Mouse (Mus musculus) hindbrain, embryonic 16.5 days (tissue): ENCODE results near the gene Cemip2. TPM values are rescaled to one million over a fixed set of nuclear protein-coding genes. Genes with fewer than 3 reads are reported as not detected.

Experiments used
- ATAC-seq: fragments of 200-750 bp; cut with Nextera tagmentation; 2 replicates; pipeline ENCODE4 v1.8.0; 2017; ENCODE audit warnings: moderate TSS enrichment, moderate library complexity
- H3K27ac ChIP-seq: fragments of 300-500 bp; sonication (generic); 2 replicates; pipeline ENCODE4 v1.5.1; 2014; ENCODE audit warnings: low read depth, mild to moderate bottlenecking, control low read depth, low read length, moderate library complexity
- H3K27me3 ChIP-seq: fragments of 300-500 bp; sonication (generic); replicated peaks from 2 replicates; pipeline ENCODE4 v1.6.1; 2014; ENCODE audit warnings: low read length; ENCODE audit not compliant: control insufficient read depth, insufficient read depth
- H3K36me3 ChIP-seq: fragments of 300-500 bp; sonication (generic); 2 replicates; pipeline ENCODE4 v1.6.1; 2014; ENCODE audit warnings: mild to moderate bottlenecking, low read length, moderate library complexity, mixed read lengths; ENCODE audit not compliant: control insufficient read depth, insufficient read depth
- H3K4me1 ChIP-seq: fragments of 300-500 bp; sonication (generic); 2 replicates; pipeline ENCODE4 v1.6.1; 2014; ENCODE audit warnings: low read depth, low read length; ENCODE audit not compliant: control insufficient read depth, insufficient read depth
- H3K4me2 ChIP-seq: fragments of 300-500 bp; sonication (generic); 2 replicates; pipeline ENCODE4 v1.6.1; 2014; ENCODE audit warnings: mild to moderate bottlenecking, low read length, control low read depth, moderate library complexity
- H3K4me3 ChIP-seq: fragments of 300-500 bp; sonication (generic); 2 replicates; pipeline ENCODE4 v1.5.1; 2014; ENCODE audit warnings: mild to moderate bottlenecking, low read length, control low read depth, moderate library complexity
- H3K9ac ChIP-seq: fragments of 300-500 bp; sonication (generic); 2 replicates; pipeline ENCODE4 v1.6.1; 2014; ENCODE audit warnings: low read depth, mild to moderate bottlenecking, control low read depth, low read length, moderate library complexity
- H3K9me3 ChIP-seq: fragments of 300-500 bp; sonication (generic); 2 replicates; pipeline ENCODE4 v1.6.1; 2014; ENCODE audit warnings: mild to moderate bottlenecking, low read length, moderate library complexity; ENCODE audit not compliant: control insufficient read depth
- WGBS: fragments of 180-500 bp; shearing (Covaris S2); extraction: QIAGEN DNeasy Blood & Tissue Kit; methylation state at CpG from one replicate; pipeline ENCODE4 v1.1.7; 2014; 5-methylcytosine and 5-hydroxymethylcytosine counted together
- polyA plus RNA-seq: library from polyadenylated mRNA; unstranded; fragments of >200 nt; fragmentation: Nextera tagmentation; extraction: Ambion mirVana; gene quantifications from 2 replicates; pipeline ENCODE4 v1.2.1, GENCODE M21; 2015

Cemip2 gene
- polyA plus RNA-seq, 1 experiment from 2014 or later: 15.4 TPM

DNA sequence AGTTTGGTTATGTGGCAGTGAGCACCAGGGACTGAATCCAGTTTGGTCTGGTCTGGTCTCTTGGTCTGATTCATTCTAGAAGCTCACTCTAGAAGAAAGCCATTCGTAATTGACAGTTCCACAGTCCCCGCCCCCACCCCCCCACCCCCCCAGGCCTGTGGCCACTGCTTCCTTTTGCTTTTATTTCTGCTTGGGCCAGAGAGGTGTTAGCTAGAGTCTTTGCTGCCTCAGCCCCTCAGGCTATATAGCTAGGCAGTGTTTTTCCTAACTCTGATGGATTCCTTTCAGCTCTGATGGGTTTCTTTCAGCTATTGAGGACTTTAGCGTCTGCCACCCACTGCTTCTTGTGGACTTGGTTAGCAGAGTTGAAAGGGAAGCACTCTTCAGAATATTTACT, 7.0 kb downstream of the Cemip2 start:
- peak overlapping the region; percentile 49 for H3K4me2 ChIP-seq
- no peaks in the 10 kb centered on the region for H3K27me3 ChIP-seq
- ATAC-seq: no peak
- H3K9ac ChIP-seq: peak overlapping the region; percentile 17; the same call in 1 of the 2 replicates
- no peaks in the 10 kb centered on the region for H3K36me3 ChIP-seq
- H3K4me1 ChIP-seq: peaks cover 52% of the 10 kb centered on the region
- H3K4me3 ChIP-seq: peak overlapping the region; percentile 20
- 7% methylated on average over 3 of the region's 3 CpGs for WGBS
- H3K9me3 ChIP-seq: no peaks in the 10 kb centered on the region
- H3K27ac ChIP-seq: peak overlapping the region; percentile 76

DNA sequence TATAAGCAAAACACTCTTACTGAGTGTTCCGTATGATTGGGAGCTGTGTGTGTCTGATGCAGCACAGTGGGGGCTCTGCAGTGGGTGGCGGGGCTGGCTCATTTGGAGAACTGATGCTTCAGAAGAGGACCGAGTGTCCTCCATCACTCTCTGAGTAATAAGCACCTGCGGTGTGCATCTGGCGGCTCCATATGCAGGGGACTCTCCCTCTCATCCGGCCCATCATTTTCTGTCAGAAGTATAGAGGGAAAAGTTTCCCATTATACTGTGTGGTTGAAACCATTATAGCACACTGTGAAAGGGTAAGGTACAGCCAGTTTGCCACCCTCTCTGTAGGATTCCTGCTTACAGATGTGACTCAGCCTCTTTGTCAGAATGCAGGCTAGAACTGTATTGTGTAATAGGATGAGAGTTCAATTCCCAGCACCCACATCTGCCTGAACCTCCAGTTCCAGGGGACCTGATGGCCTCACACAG, 8.9 kb downstream of the Cemip2 start:
- peak overlapping the region; percentile 27; the same call in 1 of the 2 replicates for H3K4me2 ChIP-seq
- H3K27me3 ChIP-seq: no peaks in the 10 kb centered on the region
- 27% methylated on average over 6 of the region's 6 CpGs for WGBS
- no peaks in the 10 kb centered on the region for H3K36me3 ChIP-seq
- no peaks in the 10 kb centered on the region for H3K9me3 ChIP-seq
- ATAC-seq: 0 out of 2 replicates have a peak, but pooled peaks have one; percentile 7
- H3K27ac ChIP-seq: peak overlapping the region; percentile 13; the same call in 1 of the 2 replicates
- H3K4me1 ChIP-seq: peaks cover 35% of the 10 kb centered on the region
- no peak overlapping the region for H3K4me3 ChIP-seq
- no peak overlapping the region for H3K9ac ChIP-seq

DNA sequence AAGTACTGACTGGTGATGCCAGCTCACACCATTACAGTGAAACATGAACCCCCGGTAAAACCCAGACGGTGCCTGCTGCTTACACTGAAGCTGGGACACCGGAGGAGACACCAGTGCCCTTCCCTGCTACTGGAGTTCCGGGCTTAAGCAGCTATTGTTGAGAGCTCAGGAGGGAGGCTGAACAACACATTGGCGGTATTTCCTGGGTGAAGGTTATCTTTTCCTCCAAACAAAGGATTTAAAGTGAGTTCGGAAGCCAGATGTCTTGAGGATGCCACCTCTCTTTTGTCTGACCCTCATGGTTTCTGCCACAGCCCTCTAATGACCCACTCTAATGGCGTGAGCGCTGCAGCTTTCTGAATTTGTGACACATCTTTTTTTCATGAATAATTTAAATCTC, 10.9 kb downstream of the Cemip2 start:
- Histone ChIP-seq H3K9me3 (no peaks in the 10 kb centered on the region), H3K27ac (peak overlapping the region; percentile 70), H3K36me3 (0 out of 2 replicates have a peak, but pooled peaks cover 3% of the 10 kb centered on the region), H3K4me3 (no peak overlapping the region), H3K4me2 (peak overlapping the region; percentile 38), H3K9ac (peak overlapping the region; percentile 45), H3K27me3 (no peaks in the 10 kb centered on the region), H3K4me1 (peaks cover 28% of the 10 kb centered on the region)
- no peak for ATAC-seq
- 8% methylated on average over 8 of the region's 8 CpGs for WGBS

DNA sequence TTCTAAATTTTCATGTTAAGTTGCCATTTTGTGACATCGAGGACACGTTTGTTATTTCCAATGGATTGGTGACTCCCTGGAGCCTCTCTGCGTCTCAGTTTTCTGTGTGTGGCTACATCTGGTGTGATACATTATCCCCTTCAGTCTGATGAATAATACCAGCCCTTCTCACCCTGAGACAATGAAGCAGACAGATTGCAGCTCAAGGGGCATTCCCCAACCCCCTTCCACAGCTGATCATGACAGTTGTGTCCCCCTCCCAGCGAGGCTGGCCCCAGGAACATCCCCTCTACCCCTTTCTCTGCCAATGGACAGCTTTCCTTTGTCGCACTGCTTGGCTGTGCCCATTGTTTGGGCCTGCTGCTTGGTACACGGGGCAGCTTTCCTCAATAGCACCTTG, 11.5 kb downstream of the Cemip2 start:
- Histone ChIP-seq H3K27ac (peak overlapping the region; percentile 60), H3K36me3 (0 out of 2 replicates have a peak, but pooled peaks cover 4% of the 10 kb centered on the region), H3K4me1 (peaks cover 21% of the 10 kb centered on the region), H3K9ac (no peak overlapping the region), H3K27me3 (no peaks in the 10 kb centered on the region), H3K4me3 (no peak overlapping the region), H3K9me3 (no peaks in the 10 kb centered on the region), H3K4me2 (no peak overlapping the region)
- ATAC-seq: peak; percentile 69
- 10% methylated on average over 6 of the region's 6 CpGs for WGBS

DNA sequence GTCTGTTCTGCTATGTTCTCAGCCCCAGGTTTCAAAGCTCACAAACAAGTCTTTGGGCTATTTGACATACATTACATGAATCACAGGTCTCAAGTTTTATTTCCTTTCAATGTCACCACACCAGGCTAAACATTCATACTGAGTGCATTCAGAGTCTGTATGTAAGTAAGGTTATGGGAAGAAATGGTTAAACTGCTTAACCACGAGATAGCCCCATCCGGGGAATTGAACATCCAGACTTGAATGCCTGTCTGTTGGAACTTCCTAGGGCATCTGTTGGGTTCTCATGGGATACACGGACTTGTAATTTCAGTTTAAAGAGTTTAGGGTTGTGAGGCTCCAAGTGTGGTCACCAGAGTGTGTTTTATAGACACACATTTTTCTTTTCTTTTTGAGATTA, 13.2 kb downstream of the Cemip2 start:
- Histone ChIP-seq H3K9ac (no peak overlapping the region), H3K4me3 (no peak overlapping the region), H3K27me3 (no peaks in the 10 kb centered on the region), H3K27ac (no peak overlapping the region), H3K36me3 (0 out of 2 replicates have a peak, but pooled peaks cover 4% of the 10 kb centered on the region), H3K9me3 (no peaks in the 10 kb centered on the region), H3K4me1 (peaks cover 12% of the 10 kb centered on the region), H3K4me2 (no peak overlapping the region)
- ATAC-seq: no peak
- 63% methylated on average over 3 of the region's 3 CpGs for WGBS

DNA sequence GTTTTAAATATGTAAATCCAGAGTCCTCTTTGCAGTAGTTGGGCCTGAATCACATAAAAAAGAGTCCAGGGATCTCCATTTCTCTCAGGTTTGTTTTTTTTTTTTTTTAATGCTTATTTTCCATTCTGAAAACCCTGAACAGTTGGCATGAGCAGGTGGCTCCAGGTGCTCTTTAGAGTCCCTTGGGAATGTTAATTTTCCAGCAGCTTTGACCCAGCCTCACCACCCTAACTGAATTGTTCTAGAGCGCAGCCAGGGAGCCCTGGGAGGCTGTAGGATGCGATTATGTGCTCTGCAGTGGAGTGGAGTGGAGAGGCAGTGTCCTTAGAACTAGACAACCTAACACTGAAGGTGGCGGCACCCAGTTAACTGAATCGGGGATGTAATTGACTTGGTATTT, 13.7 kb downstream of the Cemip2 start:
- no peaks in the 10 kb centered on the region for H3K9me3 ChIP-seq
- no peak overlapping the region for H3K4me3 ChIP-seq
- H3K4me2 ChIP-seq: no peak overlapping the region
- 52% methylated on average over 4 of the region's 4 CpGs for WGBS
- no peak overlapping the region for H3K9ac ChIP-seq
- no peak overlapping the region for H3K27ac ChIP-seq
- H3K4me1 ChIP-seq: peaks cover 12% of the 10 kb centered on the region
- H3K36me3 ChIP-seq: 0 out of 2 replicates have a peak, but pooled peaks cover 4% of the 10 kb centered on the region
- no peaks in the 10 kb centered on the region for H3K27me3 ChIP-seq
- no peak for ATAC-seq

DNA sequence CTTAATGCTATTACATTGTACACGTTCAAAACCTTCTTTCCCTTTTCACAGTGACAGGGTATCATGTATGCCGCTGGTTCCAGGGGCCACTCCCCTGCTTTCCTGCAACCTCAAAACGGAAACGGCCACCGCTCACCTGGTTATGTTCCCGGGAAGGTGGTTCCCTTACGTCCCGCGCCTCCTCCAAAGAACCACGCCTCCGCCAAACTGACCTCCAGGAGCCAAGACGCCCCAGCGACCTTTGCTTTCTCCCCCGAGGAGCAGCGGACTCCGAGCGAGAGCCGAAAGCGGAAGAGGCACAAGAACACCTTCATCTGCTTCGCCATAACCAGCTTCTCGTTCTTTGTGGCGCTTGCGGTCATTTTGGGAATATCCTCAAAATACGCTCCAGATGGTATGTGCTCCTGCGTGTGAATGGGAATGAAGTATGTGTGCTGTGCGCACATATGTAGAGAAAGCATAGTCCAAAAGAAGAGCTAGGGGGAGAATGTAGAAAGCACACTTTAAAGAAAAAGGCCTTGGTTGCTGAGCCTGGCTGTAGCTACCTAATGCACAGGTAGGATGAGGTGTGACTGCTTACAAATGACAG, 14.5 kb downstream of the Cemip2 start:
- WGBS: 89% methylated on average over 26 of the region's 26 CpGs
- H3K27ac ChIP-seq: no peak overlapping the region
- no peak for ATAC-seq

DNA sequence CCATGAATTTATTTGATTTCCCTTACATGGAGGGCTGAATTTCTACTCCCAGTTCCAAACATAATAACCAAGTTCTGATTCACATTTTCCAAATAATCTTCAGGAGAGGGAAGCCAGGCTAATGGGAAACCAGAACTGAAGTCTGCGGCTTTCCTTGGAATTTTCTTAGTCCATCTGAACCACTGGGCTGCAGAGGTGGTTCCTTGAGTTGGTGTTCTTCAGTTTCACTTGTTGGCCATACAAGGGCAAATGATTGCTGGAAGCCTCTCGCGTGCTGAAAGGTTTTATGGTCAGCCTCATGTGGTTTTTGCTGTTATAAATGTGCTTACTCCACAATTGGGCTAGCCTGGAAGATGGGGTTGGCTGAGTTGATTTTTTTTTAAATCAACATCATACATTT, 16.4 kb downstream of the Cemip2 start:
- Histone ChIP-seq H3K9me3 (no peaks in the 10 kb centered on the region), H3K36me3 (peaks cover 6% of the 10 kb centered on the region), H3K4me3 (no peak overlapping the region), H3K27ac (no peak overlapping the region), H3K4me1 (peaks cover 12% of the 10 kb centered on the region), H3K27me3 (no peaks in the 10 kb centered on the region), H3K9ac (no peak overlapping the region), H3K4me2 (no peak overlapping the region)
- ATAC-seq: no peak
- 93% methylated on average over 3 of the region's 3 CpGs for WGBS

More for the DNA sequence above, 14.5 kb downstream of the Cemip2 start:
- peaks cover 6% of the 10 kb centered on the region; the same call in 1 of the 2 replicates for H3K36me3 ChIP-seq
- H3K4me3 ChIP-seq: no peak overlapping the region
- H3K27me3 ChIP-seq: no peaks in the 10 kb centered on the region
- H3K9me3 ChIP-seq: no peaks in the 10 kb centered on the region
- H3K4me2 ChIP-seq: no peak overlapping the region
- peaks cover 9% of the 10 kb centered on the region for H3K4me1 ChIP-seq
- H3K9ac ChIP-seq: no peak overlapping the region

DNA sequence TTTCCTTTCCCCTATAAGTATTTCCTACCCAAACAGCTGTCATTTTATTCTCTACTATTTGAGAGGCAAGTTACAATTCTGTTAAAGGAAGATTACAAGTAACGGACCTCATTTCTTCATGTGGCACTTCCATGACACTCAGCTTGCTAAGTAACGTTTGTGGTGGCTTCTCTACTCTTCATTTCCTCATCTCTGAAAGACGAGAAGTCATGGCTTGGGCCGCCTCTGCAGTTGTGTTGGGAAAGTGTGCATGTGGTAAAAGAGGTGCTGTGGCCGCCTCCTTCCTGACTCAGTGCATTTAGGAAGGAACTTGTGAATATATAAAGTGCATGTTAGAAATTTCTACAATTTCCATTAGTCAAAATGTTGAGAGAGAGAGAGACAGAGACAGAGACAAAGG, 18.2 kb downstream of the Cemip2 start:
- Histone ChIP-seq H3K4me3 (no peak overlapping the region), H3K27ac (no peak overlapping the region), H3K4me2 (no peak overlapping the region), H3K27me3 (no peaks in the 10 kb centered on the region), H3K9me3 (no peaks in the 10 kb centered on the region), H3K36me3 (peaks cover 6% of the 10 kb centered on the region), H3K9ac (no peak overlapping the region), H3K4me1 (peaks cover 12% of the 10 kb centered on the region)
- ATAC-seq: no peak
- 91% methylated on average over 5 of the region's 5 CpGs for WGBS
